Mouse (Mus musculus) left cerebral cortex, postnatal 36 days (tissue): ENCODE measurements at regions not wholly inside any gene's neighbourhood (a gene's known extent, or its start where the extent isn't known, plus 50 kb on each side); places are given as distances from the start of the nearest gene placed in this dataset.

Source experiments
- DNase-seq, 2 experiments: peaks; one replicate each; pipeline ENCODE4 v3.0.0; 2021 to 2022; ENCODE audit warnings: low spot score in 2 of 2, mixed read lengths in 1 of 2
- intact Hi-C: fragments of 180-260 bp; cut with DNase I; formaldehyde crosslinking; loops from one replicate; pipeline ENCODE4 v1.15.1; 2025

DNA sequence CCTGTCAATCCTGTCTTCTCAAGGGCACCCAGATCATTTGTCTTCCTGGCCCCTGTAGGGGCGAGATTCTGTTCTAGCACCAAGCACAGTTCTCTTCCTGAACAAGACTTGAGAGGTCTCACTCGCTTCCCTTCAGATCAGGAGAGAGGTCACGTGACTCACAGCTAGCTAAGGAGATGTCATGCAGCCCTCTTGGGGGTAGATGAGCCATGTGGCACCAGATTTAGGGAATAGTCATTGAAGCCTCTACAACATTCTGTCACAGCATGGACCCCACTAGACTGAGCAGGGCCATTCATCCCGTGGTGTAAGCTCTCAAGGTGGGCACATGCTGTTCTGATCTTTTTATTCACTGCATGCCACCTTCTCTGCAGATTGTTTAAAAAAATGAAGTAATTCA is 338.2 kb downstream of the Cdh26 start:
- intact Hi-C loops: no loop called here

DNA sequence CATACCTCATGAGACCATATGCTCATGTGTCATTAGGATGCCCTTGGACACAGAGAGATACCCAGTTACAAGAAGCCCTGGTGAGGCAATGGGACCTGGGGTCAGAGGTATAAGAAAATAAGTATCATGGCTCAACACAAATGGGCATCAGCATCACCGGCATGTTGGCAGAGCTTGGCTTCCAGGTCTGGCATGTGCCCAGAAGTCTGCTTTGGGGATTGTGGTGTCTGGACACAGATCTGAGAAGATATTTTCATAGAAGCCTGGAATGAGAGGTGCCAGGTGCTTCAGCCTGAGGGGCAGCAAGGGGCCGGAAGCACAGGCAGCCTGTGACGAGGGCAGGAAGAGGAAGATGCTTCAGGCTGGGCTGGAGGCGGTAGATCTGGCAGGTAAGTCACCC is 338.7 kb downstream of the Cdh26 start:
- DNase-seq: no peak
- intact Hi-C loops: no loop called here

More for the DNA sequence above, 338.2 kb downstream of the Cdh26 start:
- DNase-seq: no peak

DNA sequence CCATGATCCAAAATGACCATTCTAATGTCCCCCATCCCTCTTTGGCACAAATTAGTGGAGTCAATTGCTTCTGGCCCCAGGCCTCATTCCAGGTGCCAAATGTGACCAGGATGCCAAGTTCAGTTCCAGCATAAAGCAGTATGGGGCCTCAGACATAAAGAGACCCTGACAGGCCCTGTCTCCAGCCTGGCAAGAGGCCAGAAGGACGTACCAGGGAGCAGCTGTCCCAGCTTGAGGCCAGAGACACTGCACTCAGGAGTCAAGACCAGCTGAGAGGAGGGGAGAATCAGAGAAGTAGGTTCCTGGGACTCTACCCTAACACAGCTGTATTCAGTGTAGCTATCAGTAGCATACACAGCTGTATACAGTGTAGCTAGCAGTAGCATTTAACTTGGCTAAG is 341.1 kb downstream of the Cdh26 start:
- DNase-seq: no peak
- intact Hi-C loops: no loop called here

DNA sequence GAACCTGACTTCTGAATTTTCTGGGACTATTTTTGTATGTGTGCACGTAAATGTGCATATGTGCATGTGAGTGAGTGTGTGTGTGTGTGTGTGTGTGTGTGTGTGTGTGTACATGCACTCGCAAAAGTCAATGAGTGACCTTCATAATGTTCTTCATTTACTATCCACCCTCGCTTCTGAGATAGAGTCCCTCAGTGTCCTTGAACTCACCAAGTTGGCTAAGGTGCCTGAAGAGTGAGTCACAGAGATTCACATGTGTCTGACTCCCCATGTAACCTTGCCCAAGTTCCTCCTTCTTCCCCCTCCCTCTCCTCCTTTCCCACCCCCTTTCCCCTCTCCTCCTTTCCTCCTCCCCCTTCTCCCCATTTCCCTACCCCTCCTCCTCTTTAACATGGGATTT is 341.6 kb downstream of the Cdh26 start:
- no peak for DNase-seq
- intact Hi-C loops: no loop called here

DNA sequence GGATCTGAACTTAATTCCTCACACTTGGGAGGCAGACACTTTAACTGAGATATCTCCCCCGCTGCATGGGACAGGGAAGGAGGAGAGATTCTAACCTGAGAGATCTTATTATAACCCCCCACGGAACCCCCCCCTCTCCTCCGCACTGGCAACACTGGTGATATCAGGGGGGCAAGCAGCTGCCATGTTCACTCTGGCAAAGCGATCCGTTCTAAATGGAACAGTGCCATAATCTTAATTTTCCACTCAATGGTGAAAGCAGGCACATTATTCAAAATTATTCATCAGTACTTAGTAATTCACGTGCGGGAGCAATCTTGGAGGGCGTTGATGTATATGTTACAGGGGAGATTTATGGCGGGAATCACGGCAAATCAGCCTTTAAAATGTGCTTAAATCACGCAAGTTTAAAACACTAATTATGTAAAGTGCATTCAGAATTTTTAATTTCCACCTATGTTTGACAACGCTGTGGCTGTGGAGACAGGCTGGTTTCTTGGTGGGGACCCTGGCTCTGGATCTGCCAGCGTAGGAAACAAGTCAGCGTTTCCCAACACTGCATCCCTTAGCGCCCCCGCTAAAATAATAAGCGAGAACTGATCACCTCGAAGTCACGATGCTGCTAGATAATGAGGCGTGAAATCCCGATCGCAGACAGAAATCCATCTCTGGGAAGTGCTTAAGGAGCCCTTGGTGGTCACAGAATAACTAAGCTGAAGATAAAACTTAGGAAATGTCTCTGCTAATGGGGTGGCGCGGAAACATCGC is 354.7 kb downstream of the Cdh26 start:
- DNase-seq: no peak
- intact Hi-C loops: no loop called here

DNA sequence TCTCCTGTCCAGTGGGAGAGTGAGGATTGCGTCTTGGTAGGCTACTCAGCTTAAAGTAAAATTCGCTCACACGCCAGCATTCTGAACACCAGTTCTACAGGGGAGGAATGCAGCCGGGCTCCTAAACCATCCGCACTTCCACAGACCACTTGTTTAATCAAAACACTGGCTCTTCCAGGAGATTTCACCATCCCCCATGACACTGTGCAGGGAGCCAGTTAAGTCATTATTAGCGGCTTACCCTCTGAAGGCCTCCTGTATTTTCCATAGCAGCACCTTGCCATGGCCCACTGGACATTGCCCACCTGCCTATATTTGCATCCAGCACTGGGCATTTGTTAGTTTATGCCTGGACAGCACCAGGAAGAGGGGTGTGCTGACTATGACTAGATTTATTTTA is 355.5 kb downstream of the Cdh26 start:
- DNase-seq: no peak

DNA sequence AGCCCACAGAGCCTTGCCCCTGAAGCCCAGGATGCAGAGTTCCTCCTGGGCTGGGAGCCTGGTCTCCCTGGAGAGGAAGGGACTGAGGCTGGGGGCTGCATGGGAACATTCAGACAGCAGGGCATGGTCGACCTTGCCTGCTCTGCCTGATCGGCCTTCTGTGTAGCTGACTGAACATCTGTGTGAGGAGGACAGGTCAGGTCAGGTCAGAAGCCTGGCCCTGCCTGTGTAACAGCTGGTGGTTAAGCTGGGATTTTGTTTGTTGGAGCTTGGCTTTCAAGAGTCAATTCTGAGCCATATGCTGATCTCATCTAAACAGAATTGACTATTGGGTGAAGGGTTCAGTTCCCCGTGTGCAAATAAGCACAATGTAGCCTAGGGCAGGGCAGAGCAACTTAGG is 365.5 kb downstream of the Cdh26 start:
- DNase-seq: no peak
- intact Hi-C loops: no loop called here

More for the DNA sequence above, 355.5 kb downstream of the Cdh26 start:
- intact Hi-C loops: no loop called here

DNA sequence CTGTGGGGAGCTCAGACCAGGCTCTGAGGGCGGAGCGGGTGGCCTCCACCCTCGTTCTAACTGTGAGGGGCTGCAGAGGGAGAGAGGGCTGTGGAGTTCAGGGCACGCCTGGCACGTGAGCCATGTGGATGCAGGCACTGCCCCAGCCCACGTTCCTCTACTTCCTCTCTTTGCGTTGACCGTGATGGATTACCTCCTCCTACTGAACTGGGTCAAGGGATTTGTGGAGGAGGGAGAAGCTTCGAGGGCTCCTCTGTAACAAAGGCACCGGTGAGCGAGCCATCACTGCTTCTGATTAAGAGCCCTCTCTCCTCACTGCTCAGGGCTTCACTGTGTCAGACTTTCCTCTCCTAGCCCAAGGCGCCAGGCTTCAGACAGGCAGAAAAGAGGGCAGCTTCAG is 371.1 kb downstream of the Cdh26 start:
- DNase-seq: no peak
- intact Hi-C loops: no loop called here

DNA sequence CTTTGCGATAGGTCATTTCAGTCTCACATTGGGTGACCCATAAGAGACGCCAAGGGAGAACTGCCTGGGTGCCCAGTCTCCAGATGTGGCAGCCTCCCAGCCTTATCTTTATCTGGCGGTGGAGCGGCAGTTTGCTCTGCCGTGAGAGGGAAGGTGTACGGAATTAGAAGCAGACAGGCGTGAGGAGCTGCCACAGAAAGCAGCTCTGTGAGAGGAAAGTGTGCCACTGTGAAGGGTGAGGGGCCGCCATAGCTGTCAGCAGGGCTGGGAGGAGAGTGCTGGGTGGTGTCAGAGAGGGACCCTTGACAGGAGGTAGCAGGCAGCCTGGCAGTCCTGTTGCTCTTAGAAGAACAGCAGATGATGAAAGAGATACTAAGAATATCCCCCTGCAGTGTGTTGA is 375.0 kb downstream of the Cdh26 start:
- no peak for DNase-seq
- intact Hi-C loops: no loop called here

DNA sequence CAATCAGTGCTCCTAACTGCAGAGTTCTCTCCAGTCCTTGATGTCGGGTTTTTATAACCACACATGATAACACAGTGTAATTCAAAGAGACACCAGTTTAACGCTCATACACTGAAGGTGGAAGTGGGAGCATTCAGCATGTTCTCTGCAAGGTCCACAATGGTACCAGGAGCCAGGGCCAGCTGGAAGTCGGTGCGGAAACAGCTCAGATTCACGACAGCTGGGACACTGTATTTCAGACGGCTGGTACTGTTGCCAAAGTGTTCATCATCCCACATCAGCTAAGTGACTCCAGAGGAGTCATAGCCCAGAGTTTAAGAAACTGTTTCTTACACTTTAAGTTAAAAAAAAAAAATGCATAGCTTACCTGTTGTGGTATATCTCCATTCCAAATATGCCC is 391.2 kb downstream of the Cdh26 start:
- no peak for DNase-seq
- intact Hi-C loops: no loop called here

DNA sequence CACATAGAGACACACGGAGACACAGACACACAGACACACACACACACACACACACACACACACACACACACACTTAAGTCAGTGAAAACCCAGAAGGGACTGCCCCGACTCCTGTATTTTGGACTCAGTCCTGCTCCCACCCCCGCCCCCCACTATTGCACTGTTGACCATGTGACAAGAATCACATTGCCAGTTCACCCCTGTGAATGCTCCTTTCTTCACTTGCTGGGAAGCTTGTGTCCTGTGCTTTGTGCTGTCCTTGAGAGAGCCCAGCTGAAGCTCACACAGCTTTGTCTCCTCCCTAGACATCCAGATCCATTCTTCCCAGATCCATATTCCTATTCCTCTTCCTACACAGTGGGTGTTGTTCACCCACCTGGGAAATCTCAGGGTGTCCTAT is 400.0 kb downstream of the Cdh26 start:
- intact Hi-C loops: no loop called here
- DNase-seq: no peak

DNA sequence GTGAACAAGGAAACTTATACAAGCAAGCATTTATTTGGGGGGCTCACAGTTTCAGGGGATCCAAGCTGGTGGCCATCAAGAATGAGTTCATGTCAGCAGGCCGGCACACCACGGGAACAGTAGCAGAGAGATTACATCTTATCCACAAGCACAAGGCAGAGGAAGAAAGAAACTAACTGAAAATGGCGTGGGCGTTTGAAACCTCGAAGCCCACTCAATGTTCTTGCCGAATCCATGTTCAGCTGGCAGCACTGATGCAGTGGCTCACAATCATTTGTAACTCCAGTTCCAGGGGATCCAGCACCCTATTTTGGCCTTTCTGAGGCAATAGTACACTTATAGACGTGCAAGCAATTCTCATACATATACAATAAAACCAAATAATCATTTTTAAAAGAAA is 404.7 kb downstream of the Cdh26 start:
- intact Hi-C loops: no loop called here
- peak in 1 of 2 experiments; percentile 24 for DNase-seq

DNA sequence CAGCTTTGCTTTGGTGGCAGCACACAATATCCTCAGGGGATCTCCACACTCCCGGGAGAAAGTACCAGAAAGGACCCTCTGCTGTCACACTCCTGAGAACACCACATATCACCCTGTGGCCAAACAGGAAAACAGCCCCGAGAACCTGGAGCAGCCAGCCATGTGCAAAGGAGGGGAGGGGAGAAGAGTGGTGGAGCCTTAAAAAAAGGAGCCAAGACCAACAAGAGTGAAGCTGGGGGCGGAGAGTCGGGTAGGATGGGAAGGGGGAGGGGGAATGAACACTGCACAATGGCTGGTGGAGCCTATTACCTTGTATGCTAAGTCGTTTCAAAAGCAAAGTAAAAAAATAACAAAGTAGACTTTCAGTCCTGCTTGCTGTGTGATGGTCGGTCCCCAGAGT is 408.2 kb downstream of the Cdh26 start:
- no peak for DNase-seq

DNA sequence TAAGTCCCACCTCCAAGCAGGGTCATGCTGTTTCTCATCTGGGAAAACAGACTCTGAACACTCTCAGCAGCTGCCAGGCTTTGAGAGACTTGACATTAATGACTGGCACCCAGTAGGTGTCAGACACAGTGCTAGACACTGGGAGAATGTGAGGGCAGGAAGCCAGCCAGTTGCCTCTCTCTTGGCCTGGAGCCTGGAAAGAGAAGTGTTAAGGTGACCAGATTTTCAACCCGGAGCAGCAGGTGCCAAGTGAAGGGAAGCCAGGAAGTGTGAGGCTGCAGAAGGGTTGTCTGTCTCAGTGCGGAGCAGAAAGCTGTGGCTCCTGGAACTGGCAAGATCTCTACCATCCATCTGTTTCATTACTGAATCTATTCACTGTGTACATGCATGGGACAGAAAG is 410.6 kb downstream of the Cdh26 start:
- intact Hi-C loops: no loop called here
- peak; percentile 13 to 16 for DNase-seq

More for the DNA sequence above, 408.2 kb downstream of the Cdh26 start:
- intact Hi-C loops: no loop called here

DNA sequence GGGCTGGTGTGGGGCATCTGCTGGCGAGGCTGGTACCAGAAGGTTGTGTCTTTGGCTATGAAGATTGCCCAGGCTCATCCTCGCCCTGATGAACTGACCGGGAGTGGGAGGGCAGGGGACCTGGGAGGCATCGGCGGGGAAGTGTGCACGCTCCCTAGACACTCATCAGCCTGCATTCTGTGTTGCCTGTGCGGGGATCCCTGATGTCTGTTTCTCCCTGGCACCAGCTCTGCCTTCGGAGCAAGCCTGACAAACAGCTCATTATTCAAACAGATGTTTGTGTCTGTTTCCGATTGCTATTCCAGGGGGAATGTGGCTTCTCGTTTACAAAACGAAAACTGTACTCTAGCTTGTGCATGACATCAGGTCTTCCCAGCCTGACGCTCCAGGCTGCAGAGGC is 412.3 kb downstream of the Cdh26 start:
- intact Hi-C loops: no loop called here
- DNase-seq: no peak

DNA sequence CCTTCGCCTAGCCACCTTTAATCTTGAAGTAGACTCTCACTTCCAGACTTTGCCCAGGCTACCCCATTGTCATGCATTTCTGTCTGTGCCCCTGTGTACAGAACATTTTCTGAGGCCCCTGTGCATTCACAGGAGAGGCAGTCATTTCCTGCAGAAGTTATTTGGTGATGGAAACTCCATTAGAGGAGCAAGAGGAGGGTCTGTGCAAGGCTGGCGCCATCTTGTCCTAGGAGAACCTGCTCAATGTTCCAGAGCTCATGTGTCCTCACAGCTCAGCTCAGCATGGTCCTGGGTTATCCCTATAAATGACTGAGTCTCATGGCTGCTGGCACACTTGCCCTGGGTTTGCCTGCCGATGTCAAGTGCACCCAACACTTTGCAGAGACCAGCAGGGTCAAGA is 413.1 kb downstream of the Cdh26 start:
- no peak for DNase-seq
- intact Hi-C loops: no loop called here

DNA sequence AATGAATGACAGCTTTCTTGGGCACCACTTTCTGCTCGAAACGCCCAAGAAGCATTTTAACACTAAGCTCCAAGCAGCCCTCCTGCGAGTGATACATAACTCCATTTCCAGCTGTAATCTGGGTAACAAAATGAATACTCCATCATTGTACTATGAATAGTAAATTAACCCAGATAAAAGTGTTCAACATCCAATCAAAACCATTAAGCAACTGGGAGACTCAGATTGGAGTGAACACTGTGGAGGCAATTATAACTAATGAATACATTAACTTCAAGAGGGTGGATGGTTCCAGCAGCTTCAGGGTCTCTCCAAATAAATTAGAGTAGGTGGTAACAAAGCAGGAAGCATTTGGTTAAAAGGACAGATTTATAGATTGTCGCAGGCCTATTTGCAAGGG is 414.2 kb downstream of the Cdh26 start:
- no peak for DNase-seq
- intact Hi-C loops: no loop called here

DNA sequence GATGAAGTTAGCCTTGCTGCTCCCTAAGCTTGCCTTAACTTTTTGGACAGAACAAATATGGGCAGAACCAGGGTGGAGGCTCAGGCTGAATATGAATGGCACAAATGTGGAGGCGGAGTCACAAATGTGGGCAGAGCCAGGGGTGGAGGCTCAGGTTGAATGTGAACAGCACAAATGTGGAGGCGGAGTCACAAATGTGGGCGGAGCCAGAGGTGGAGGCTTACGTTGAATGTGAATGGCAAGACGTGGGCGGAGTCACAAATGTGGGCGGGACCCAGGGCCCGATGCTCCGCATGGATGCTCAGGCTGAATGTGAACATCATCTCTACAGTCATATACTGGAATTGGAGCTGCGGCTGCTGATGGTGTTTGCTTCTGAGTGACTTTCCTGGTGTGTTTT is 420.0 kb downstream of the Cdh26 start:
- intact Hi-C loops: no loop called here
- DNase-seq: no peak

DNA sequence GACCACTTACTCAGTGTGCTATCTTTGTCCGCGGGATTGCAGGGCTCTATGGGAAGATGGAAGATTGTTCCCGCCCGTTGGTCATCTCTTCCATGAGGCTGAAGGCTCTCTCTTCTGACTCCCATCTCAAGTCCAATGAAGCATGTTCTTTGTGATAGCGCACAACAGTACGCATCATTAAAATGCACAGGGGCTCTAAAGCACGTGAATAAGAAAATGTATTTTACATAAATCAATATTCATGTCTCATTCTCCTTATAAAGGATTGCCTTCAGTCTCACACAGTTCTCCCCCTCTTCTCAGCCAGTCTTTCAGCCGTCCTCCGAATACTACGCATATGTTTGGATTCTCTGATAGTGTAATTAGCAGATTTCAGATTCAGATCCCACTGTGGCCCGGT is 420.4 kb downstream of the Cdh26 start:
- intact Hi-C loops: no loop called here
- DNase-seq: no peak

DNA sequence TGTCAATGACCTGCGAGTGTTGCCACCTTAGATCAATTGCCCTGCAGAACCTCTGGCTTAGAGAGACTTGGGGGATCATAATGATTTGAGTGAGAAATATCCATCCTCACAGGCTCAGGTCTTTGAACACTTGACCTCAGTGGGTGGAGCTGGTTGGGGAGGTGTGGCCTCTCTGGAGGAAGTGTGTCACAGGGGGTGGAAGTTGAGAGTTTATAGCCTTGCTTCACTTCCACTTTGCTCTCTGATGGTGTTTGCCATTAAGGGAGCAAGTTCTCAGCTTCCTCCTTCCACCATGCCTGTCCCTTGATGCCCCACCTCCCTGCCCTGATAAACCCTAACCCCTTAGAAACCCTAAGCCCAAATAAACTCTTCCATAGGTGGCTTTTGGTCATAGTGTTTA is 423.7 kb downstream of the Cdh26 start:
- intact Hi-C loops: no loop called here
- DNase-seq: no peak

DNA sequence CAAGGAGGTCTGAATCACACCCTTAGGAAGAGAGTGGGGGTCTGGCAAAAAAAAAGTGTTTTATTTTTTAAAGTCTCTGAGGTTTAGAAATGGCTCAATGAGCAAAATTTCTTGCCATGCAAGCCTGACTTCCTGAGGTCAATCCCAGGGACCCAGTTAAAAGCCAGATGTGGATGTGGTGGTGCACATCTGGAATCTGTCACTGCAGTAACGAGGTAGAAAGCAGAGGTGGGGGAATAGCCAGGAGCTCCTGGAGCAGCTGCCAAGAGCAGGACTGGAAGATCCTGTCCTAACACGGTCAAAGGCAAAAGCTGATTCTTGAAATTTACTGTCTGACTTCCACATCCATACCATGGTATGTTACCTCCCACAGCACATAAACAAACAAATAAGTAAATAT is 424.4 kb downstream of the Cdh26 start:
- DNase-seq: no peak
- intact Hi-C loops: no loop called here

DNA sequence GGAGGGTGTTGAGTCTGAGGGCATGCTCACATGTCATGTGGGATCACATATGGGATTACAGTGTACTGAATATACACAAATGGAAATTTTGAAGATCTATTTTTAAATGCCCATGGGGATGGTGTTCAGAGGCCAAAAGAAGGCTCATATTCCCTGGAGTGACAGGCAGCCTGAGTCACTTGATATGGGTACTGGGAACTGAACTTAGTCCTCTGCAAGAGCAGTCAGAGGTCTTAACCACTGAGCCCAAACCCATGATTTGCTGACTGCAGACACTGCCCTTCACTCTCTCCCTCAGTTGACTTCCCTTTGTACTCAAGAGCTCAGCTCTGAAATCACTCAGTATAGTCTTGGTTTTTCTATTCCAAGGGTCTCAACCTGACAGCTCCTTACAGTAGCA is 432.3 kb downstream of the Cdh26 start:
- intact Hi-C loops: no loop called here
- no peak for DNase-seq
